Mouse (Mus musculus): ENCODE data around the gene Lce1b.

Lce1b gene

DNA sequence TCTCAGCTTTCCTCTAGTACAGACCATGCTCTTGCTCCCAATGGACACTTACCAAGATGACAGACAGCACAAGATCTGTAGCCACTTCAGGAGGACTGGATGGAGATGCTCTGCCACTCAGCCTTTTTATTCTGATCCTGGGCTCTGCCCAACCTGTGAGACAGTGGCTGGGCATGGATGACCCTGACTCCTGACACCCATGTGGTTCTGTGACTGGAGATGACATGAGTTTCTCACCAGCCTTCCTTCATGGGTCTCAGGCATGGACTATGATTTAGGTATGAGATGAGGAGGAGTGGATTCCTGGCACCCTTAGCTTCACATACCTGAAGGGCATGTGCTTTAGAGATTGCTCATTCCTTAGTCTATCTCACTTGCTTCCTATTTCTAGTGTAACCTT is at the start of gene Lce1b:
Gene Lce1b, minus strand, starts transcription at position 101 of the 400 bp plus-strand sequence.

DNA sequence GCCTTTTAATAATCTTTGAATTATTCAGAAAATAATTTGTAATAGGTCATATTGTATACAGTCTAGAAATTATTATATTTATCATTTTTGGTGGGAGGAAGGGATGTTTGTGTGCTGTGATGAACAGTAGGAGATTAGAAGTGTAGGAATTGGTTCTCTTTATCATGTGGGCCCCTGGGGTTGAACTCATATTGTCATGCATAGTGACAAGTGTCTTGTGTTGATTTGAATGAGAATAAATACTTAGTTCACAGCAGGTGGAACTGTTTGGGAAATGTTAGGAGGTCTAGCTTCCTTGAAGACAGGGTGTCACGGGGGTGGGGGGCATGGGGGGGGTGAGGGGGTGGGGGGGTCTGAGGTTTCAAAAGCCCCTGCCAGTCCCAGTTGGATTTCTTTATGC is 37.9 kb upstream of the Lce1b start:
- 23% methylated on average over 1 of the region's 1 CpGs for WGBS

- 77% methylated on average over 16 of the region's 16 CpGs for WGBS
Observed at GRCm38 (mm10) chr3:92689154-92689553, 32.4 kb upstream of the Lce1b start.

DNA sequence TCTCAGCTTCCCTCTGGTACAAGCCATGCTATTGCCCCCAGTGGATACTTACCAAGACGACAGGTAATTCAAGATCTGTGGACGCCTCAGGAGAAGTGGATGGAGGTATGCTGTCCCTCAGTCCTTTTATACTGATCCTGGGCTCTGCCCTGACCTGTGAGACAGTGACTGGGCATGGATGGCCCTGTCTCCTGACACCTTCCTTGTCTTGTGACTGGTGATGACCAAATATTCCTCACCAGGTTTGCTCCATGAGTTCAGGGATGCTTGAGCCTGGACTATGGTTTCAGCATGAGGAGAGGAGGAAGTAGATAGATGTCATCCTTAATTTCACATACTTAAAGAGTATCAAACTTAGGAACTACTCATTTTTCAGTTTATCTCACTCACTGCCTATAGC is 30.4 kb upstream of the Lce1b start, which contains the start of gene Lce1d:
Gene Lce1d, minus strand, starts transcription at position 101 of the 400 bp plus-strand sequence.
- WGBS, result 78% methylated on average over 2 of the region's 2 CpGs

DNA sequence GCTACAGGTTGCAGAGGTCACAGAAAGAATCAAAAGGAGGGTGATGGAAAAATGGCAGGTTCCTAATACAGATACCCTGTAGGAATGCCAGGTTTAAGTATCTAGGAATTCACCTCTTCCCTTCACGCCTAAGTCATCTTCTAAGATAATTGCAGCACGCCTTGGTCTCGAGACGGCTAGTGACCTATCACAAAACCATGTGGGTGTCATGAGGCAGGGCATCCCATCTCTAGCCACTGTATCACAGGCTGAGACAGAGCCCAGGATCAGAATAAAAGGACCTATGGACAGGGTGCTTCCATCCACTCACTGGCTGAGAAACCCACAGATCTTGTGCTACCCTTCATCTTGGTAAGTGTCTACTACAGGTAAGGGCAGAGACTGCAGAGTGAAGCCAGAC is 22.2 kb upstream of the Lce1b start, which contains the start of gene Lce1c:
Gene Lce1c, plus strand, starts transcription at position 301 of the 400 bp plus-strand sequence.
- WGBS, result 93% methylated on average over 4 of the region's 4 CpGs

GRCm38 (mm10) chr3:92670215-92670614 is 13.5 kb upstream of the Lce1b start, which contains the start of gene Lce1a2:
Gene Lce1a2 (minus strand): TSS chr3:92670315.

DNA sequence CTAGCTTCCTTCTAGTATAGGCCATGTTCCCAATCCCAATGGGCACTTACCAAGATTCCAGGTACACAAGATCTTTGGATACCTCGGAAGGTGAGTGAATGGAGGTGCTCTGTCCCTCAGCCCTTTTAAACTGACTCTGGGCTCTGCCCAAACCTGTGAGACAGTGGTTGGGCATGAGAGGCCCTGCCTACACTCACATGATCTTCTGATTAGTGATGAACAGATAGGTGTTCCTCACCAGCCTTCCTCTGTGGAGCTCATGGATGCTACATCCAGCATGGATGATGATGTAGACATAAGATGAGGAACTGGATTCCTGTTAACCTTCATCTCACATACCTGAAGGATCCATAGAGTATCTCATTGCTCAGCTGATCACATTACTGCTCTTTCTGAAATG is 8.5 kb downstream of the Lce1b start, which contains the start of gene Lce1a1:
Gene Lce1a1, minus strand, starts transcription at position 101 of the 400 bp plus-strand sequence.
- WGBS, result 88% methylated on average over 1 of the region's 1 CpGs

DNA sequence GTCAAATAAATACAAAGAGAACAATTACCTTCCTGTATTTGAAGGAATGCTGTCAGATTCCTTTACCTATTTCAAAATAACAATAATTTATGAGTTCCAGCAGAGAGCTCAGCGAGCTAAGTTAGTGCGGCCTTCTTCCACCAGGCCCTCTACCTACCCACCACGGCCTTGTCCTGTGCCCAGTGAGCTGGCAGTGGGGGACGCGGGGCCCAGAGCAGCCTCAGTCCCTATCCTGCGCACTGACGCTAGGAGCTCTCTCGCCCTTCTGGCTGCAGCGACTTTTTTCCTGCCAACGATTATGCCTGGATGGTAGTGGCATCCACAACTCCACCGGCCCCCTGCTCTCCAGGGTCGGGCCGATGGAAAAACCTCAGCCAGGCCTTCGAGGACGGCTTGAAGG is 16.9 kb downstream of the Lce1b start:
- 94% methylated on average over 15 of the region's 15 CpGs for WGBS

- 71% methylated on average over 3 of the region's 3 CpGs for WGBS
Observed at GRCm38 (mm10) chr3:92638653-92638991, 18.1 kb downstream of the Lce1b start.

DNA sequence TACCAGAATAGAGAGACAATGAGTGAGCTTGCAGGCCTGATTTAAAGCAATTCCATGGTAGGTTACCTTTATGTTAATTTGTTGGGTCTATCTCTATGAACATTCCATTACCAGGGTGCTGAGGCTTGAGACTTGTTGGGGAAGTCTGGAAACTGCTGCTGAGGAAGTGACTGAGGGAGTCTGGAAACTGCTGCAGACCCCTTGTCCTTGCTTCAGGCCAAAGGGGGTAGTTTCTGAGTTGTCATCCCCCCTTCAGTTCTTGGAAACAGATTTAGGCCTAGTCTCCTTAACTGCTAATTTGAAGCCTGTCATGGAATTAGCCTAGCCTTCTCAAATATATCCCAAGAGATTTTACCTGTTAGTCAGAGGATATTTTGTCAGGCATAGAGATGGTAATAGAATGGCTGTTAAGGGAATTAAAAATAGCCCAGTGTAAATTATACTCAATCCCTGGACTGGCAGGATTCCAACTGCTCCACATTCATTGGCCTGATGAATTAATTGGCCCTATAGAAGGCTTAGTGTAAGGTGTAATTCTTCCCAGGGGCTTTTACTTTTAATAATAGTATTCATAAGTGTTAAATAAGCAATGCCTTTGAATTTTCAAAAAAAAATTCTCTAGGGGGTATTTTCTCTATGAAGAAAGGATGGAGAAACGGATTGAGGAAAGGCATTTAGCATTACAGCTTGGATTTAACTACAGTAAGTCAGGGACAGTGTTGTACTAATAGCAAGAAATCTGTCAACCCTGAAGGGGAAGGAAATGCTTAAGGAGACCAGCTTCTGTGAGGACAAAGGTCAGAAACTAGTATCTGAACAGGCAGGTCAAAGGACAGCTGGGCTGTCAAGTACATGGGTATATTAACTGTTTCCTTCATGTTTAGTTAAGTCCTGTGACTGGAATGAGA is 18.7 kb downstream of the Lce1b start:
- WGBS, result 33% methylated on average over 1 of the region's 1 CpGs

GRCm38 (mm10) chr3:92621560-92621959 is 35.2 kb downstream of the Lce1b start, which contains the start of gene Lce6a:
Gene Lce6a (minus strand): TSS chr3:92621660.
- 80% methylated on average over 2 of the region's 2 CpGs for WGBS

GRCm38 (mm10) chr3:92609804-92610203 is 46.9 kb downstream of the Lce1b start:
- 81% methylated on average over 1 of the region's 1 CpGs for WGBS

GRCm38 (mm10) chr3:92607392-92607791 is 49.3 kb downstream of the Lce1b start, which contains the start of gene 2210017I01Rik:
Gene 2210017I01Rik (minus strand): TSS chr3:92607492.

Data from cerebral cortex, adult 2 months (tissue).